In genomic region chr3:52017439-52018102, GRCm38 (mm10) we compare ENCODE assay signal across 7 mouse cellular contexts.
DNase-seq lines count a peak whose midpoint lies in the region; ATAC-seq and TF ChIP-seq lines count a peak whose summit lies in the region.

No protein-coding gene starts in this region.

- no peak for DNase-seq in left cerebral cortex, adult 2 months (ENCODE audit: extremely low spot score in 1 of 2, low spot score in 2 of 2)
- no peak for DNase-seq in left cerebral cortex, adult 11 months (ENCODE audit: low spot score)
- DNase-seq in right cerebral cortex, postnatal 14 days: no peak
- DNase-seq in gastrocnemius, postnatal 4 days (ENCODE audit: low spot score in 2 of 2): no peak

- no peak overlapping the region for H3K27ac ChIP-seq in left cerebral cortex, adult 2 months
- no peak overlapping the region for H3K27ac ChIP-seq in brown adipose tissue, adult 24 weeks (replicated peaks; ENCODE audit: low read depth, low read length)
- no peak overlapping the region for H3K27ac ChIP-seq in heart, embryonic 13.5 days (replicated peaks)
- no peak overlapping the region for H3K27ac ChIP-seq in liver, embryonic 15.5 days (replicated peaks)

- peak overlapping the region; percentile 15 for H3K9ac ChIP-seq in heart, embryonic 13.5 days
- H3K9ac ChIP-seq in liver, embryonic 15.5 days: no peak overlapping the region

- H3K4me2 ChIP-seq in heart, embryonic 13.5 days: peak overlapping the region; percentile 64
- H3K4me2 ChIP-seq in liver, embryonic 15.5 days: peak overlapping the region; percentile 40

- intact Hi-C loops in left cerebral cortex, adult 2 months (cut with DNase I): no loop called here

- WGBS in heart, embryonic 13.5 days: 25% methylated on average over 17 of the region's 17 CpGs
- 57% methylated on average over 17 of the region's 17 CpGs for WGBS in liver, embryonic 15.5 days (ENCODE audit: insufficient replicate concordance)

- H3K4me3 ChIP-seq in left cerebral cortex, adult 2 months: peak overlapping the region; percentile 28
- peak overlapping the region; percentile 46 for H3K4me3 ChIP-seq in brown adipose tissue, adult 24 weeks (ENCODE audit: insufficient read depth, low read depth, low read length)
- peak overlapping the region; percentile 37 for H3K4me3 ChIP-seq in heart, embryonic 13.5 days
- 0 out of 2 replicates have a peak overlapping the region, but pooled peaks have one; percentile 8 for H3K4me3 ChIP-seq in liver, embryonic 15.5 days (replicated peaks)

- no peaks in the 10 kb centered on the region for H3K36me3 ChIP-seq in heart, embryonic 13.5 days
- no peaks in the 10 kb centered on the region for H3K36me3 ChIP-seq in liver, embryonic 15.5 days (replicated peaks)

- ATAC-seq in heart, embryonic 13.5 days (ENCODE audit: extremely low read depth, insufficient number of reproducible peaks, low FRiP score, low TSS enrichment): no peak
- no peak for ATAC-seq in liver, embryonic 15.5 days (ENCODE audit: insufficient read depth)

- no peaks in the 10 kb centered on the region for H3K9me3 ChIP-seq in heart, embryonic 13.5 days
- no peaks in the 10 kb centered on the region for H3K9me3 ChIP-seq in liver, embryonic 15.5 days (replicated peaks)

- no peak; the same call in none of the 2 replicates for TF ChIP-seq CTCF in left cerebral cortex, adult 2 months (IDR thresholded peaks at IDR 0.05)

- no peaks in the 10 kb centered on the region for H3K27me3 ChIP-seq in heart, embryonic 13.5 days (replicated peaks)
- no peaks in the 10 kb centered on the region for H3K27me3 ChIP-seq in liver, embryonic 15.5 days

- no peaks in the 10 kb centered on the region for H3K4me1 ChIP-seq in brown adipose tissue, adult 24 weeks (ENCODE audit: control insufficient read depth, insufficient read depth, insufficient read length, low read length)
- peaks cover 15% of the 10 kb centered on the region; the same call in 1 of the 2 replicates for H3K4me1 ChIP-seq in heart, embryonic 13.5 days
- no peaks in the 10 kb centered on the region for H3K4me1 ChIP-seq in liver, embryonic 15.5 days (replicated peaks)
